Mouse (Mus musculus) layer of hippocampus, postnatal 14 days (tissue): ENCODE data around the gene Dnase1l3. TPM values are rescaled to one million over a fixed set of nuclear protein-coding genes. Genes with fewer than 3 reads are reported as not detected.

Experiments
- DNase-seq, 2 experiments: peaks; one replicate each; pipeline ENCODE4 v3.0.0; 2021 to 2022; ENCODE audit warnings: low spot score in 2 of 2, mixed read lengths in 1 of 2
- total RNA-seq, 2 experiments: library from RNA; stranded (reverse); gene quantifications; 2 replicates each; pipeline ENCODE4 v1.2.3; 2021

Gene Dnase1l3
- total RNA-seq, 2 experiments from 2014 or later = not detected

- DNase-seq = no peak
These were observed 13.1 kb downstream of the Dnase1l3 start for GRCm38 (mm10) chr14:7981226-7981625.

GRCm38 (mm10) chr14:7978183-7978582 lies 16.2 kb downstream of the Dnase1l3 start:
- no peak for DNase-seq

GRCm38 (mm10) chr14:7977471-7977870 lies 16.9 kb downstream of the Dnase1l3 start:
- no peak for DNase-seq

- DNase-seq = no peak
These were observed 19.2 kb downstream of the Dnase1l3 start for GRCm38 (mm10) chr14:7975177-7975576.

- no peak for DNase-seq
These were observed 19.7 kb downstream of the Dnase1l3 start for GRCm38 (mm10) chr14:7974643-7975042.

GRCm38 (mm10) chr14:7971889-7972493 lies 22.4 kb downstream of the Dnase1l3 start:
- DNase-seq = peak; percentile 19 to 24

GRCm38 (mm10) chr14:7964219-7964889 lies 30.0 kb downstream of the Dnase1l3 start:
- DNase-seq = peak; percentile 63 to 83

- no peak for DNase-seq
These were observed 31.2 kb downstream of the Dnase1l3 start for GRCm38 (mm10) chr14:7963160-7963559.

GRCm38 (mm10) chr14:7962626-7963025 lies 31.7 kb downstream of the Dnase1l3 start:
- no peak for DNase-seq

GRCm38 (mm10) chr14:7961714-7962113 lies 32.7 kb downstream of the Dnase1l3 start:
- DNase-seq = no peak

GRCm38 (mm10) chr14:7960616-7961015 lies 33.8 kb downstream of the Dnase1l3 start:
- DNase-seq = peak; percentile 41 to 45

- DNase-seq = no peak
These were observed 37.3 kb downstream of the Dnase1l3 start, which contains the start of gene Gm45521 for GRCm38 (mm10) chr14:7957049-7957448. Gene Gm45521, plus strand, starts transcription at chr14:7957288.

- DNase-seq = no peak
These were observed 37.9 kb downstream of the Dnase1l3 start for GRCm38 (mm10) chr14:7956427-7956826.

GRCm38 (mm10) chr14:7954071-7954471 lies 40.3 kb downstream of the Dnase1l3 start:
- no peak for DNase-seq

- no peak for DNase-seq
These were observed 41.6 kb downstream of the Dnase1l3 start for GRCm38 (mm10) chr14:7952610-7953254.

GRCm38 (mm10) chr14:7951234-7951633 lies 43.1 kb downstream of the Dnase1l3 start:
- DNase-seq = no peak

GRCm38 (mm10) chr14:7945261-7945660 lies 49.1 kb downstream of the Dnase1l3 start:
- no peak for DNase-seq

- peak in 1 of 2 experiments; percentile 36 for DNase-seq
These were observed 49.9 kb downstream of the Dnase1l3 start for GRCm38 (mm10) chr14:7944349-7945039.

- no peak for DNase-seq
These were observed 50.6 kb downstream of the Dnase1l3 start for GRCm38 (mm10) chr14:7943801-7944135.

GRCm38 (mm10) chr14:7943101-7943800 lies 51.1 kb downstream of the Dnase1l3 start:
- peak; percentile 30 to 42 for DNase-seq

- no peak for DNase-seq
These were observed 53.0 kb downstream of the Dnase1l3 start for GRCm38 (mm10) chr14:7941413-7941812.
